Mouse (Mus musculus): ENCODE data around the gene Olfr16.

Olfr16 gene

GRCm38 (mm10) chr1:172950160-172950559, at the start of gene Olfr16:
Olfr16 (plus strand) TSS chr1:172950409.
- no peak for DNase-seq (ENCODE audit: low spot score)

GRCm38 (mm10) chr1:172903313-172903712, 46.9 kb upstream of the Olfr16 start:
- DNase-seq (ENCODE audit: low spot score), result no peak

GRCm38 (mm10) chr1:172917115-172917514, 33.1 kb upstream of the Olfr16 start:
- DNase-seq (ENCODE audit: low spot score), result no peak

GRCm38 (mm10) chr1:172918450-172918849, 31.8 kb upstream of the Olfr16 start:
- DNase-seq (ENCODE audit: low spot score), result no peak

GRCm38 (mm10) chr1:172932197-172932596, 18.0 kb upstream of the Olfr16 start:
- no peak for DNase-seq (ENCODE audit: low spot score)

- no peak for DNase-seq (ENCODE audit: low spot score)
These were observed 1.0 kb downstream of the Olfr16 start for GRCm38 (mm10) chr1:172951171-172951720.

- no peak for DNase-seq (ENCODE audit: low spot score)
These were observed 5.2 kb downstream of the Olfr16 start for GRCm38 (mm10) chr1:172955376-172955775.

- no peak for DNase-seq (ENCODE audit: low spot score)
These were observed 10.2 kb downstream of the Olfr16 start for GRCm38 (mm10) chr1:172960452-172960851.

- no peak for DNase-seq (ENCODE audit: low spot score)
These were observed 39.8 kb downstream of the Olfr16 start for GRCm38 (mm10) chr1:172989794-172990634.

- no peak for DNase-seq (ENCODE audit: low spot score)
These were observed 40.4 kb downstream of the Olfr16 start for GRCm38 (mm10) chr1:172990635-172991009.

Measured in T-cell, adult 2 months (primary cell).